Mouse (Mus musculus) neutrophil, adult 5-6 weeks (primary cell): ENCODE data around the gene Ccdc154. TPM values are rescaled to one million over a fixed set of nuclear protein-coding genes. Genes with fewer than 3 reads are reported as not detected.

ENCODE experiments used
- total RNA-seq: library from RNA; stranded (forward); fragments of 200-1000 nt; gene quantifications from 2 replicates; pipeline ENCODE4 v1.2.3, GENCODE M21; 2017

Ccdc154 gene
- total RNA-seq, 1 experiment from 2014 or later, result 0.12 TPM

Other genes starting within 250 kb of the Ccdc154 start
- 115 and 127 TPM in 2 replicates for gene Mapk8ip3, start 225.5 kb upstream of the Ccdc154 start, total RNA-seq
- gene Jpt2, start 201.8 kb upstream of the Ccdc154 start, total RNA-seq, result 20.0 and 20.6 TPM in 2 replicates
- 18.3 and 20.7 TPM in 2 replicates for gene Cramp1l, start 146.7 kb upstream of the Ccdc154 start, total RNA-seq
- 40.9 and 48.3 TPM in 2 replicates for gene Ift140, start 146.4 kb upstream of the Ccdc154 start, total RNA-seq
- not detected in 2 replicates for gene Tmem204, start 78.9 kb upstream of the Ccdc154 start, total RNA-seq
- gene Telo2, start 46.5 kb upstream of the Ccdc154 start, total RNA-seq, result 17.4 and 19.6 TPM in 2 replicates
- gene Ptx4, start 41.7 kb upstream of the Ccdc154 start, total RNA-seq, result not detected in 2 replicates
- 21.5 and 25.0 TPM in 2 replicates for gene Clcn7, start 29.1 kb upstream of the Ccdc154 start, total RNA-seq
- not detected in 2 replicates for gene Gm38655, start 13.0 kb downstream of the Ccdc154 start, total RNA-seq
- 6.8 TPM in 2 replicates for gene BC003965, start 22.1 kb downstream of the Ccdc154 start, total RNA-seq
- gene Unkl, start 25.9 kb downstream of the Ccdc154 start, total RNA-seq, result 20.4 and 23.8 TPM in 2 replicates
- 14.4 and 19.4 TPM in 2 replicates for gene Gnptg, start 77.7 kb downstream of the Ccdc154 start, total RNA-seq
- 19.8 and 20.5 TPM in 2 replicates for gene Tsr3, start 77.7 kb downstream of the Ccdc154 start, total RNA-seq
- gene Baiap3, start 93.9 kb downstream of the Ccdc154 start, total RNA-seq, result 5.4 and 7.8 TPM in 2 replicates
- 303 and 329 TPM in 2 replicates for gene Ube2i, start 112.2 kb downstream of the Ccdc154 start, total RNA-seq
- 0.58 TPM in 1 of 2 replicates, not detected in the other for gene Prss34, start 135.9 kb downstream of the Ccdc154 start, total RNA-seq
- not detected in 2 replicates for gene Prss28, start 146.2 kb downstream of the Ccdc154 start, total RNA-seq
- gene Prss29, start 156.2 kb downstream of the Ccdc154 start, total RNA-seq, result not detected in 2 replicates
- not detected in 2 replicates for gene Tpsab1, start 183.1 kb downstream of the Ccdc154 start, total RNA-seq
- gene Tpsb2, start 203.8 kb downstream of the Ccdc154 start, total RNA-seq, result not detected in 2 replicates
- not detected in 2 replicates for gene Tpsg1, start 206.8 kb downstream of the Ccdc154 start, total RNA-seq